Mouse (Mus musculus) inflammation-experienced regulatory T-cells, adult 16 weeks (primary cell): ENCODE results near the gene Fkbp2. TPM values are rescaled to one million over a fixed set of nuclear protein-coding genes. Genes with fewer than 3 reads are reported as not detected.

Source experiments
- polyA plus RNA-seq: library from polyadenylated mRNA; unstranded; fragments of 100-300 nt; shearing (Covaris generic); gene quantifications from one replicate; pipeline ENCODE4 v1.2.1, GENCODE M21; 2017

The Fkbp2 gene
- 57.9 TPM for polyA plus RNA-seq

DNA sequence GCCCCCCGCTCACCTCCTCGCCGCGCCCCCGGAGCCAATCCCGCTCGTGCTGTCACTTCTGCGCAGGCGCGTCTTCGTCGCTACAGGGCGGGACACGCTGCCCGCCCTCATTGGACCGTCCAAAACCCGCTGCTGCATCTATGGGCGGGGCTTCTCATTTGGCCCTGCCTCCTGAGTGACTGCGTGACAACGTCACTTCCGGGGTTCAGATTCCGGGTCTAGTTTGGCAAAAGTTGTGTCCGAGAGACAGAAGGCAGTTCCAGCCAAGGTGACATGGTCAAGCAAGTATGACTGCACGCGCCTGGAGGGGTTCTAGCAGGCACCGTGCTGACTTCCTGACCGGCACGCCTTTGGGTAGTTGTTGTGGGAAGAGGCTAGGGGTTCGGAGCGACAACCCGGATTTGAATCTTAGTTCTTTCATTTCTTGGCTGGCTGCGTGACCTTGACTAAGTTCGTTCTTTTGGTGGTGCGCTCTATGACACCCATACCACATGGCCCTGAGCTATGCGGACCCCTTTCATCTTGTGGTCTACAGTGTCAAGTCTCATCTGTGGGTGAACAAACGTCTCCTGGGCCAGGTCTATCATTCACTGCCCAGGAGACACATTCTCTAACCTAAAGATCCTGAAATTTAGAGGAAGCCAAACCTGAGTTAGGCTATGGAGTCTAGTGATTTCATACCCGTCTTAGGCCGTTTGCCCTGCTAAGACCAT is at the start of gene Fkbp2:
Gene Fkbp2, minus strand, starts transcription at position 121 of the 713 bp plus-strand sequence.

DNA sequence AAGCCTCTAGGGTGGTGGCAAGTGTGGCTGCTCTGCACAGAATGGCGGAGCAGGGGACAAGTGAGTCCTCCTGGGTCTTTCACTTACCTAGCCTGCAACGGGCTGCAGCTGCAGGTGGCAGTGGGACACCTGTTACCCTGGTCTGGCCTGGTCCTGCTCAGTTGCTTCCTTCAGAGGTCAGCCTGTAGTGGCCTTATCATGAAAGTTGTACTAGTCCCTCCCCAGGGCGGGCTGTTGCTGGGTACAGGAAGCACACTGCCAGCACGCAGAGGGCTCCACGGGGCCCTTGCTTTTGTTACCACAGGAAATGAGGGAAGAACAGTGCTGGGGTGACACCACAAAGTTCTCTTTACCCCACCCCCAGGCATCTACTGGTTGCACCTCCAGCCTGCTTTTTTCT is 38.9 kb upstream of the Fkbp2 start, which contains the start of gene Fermt3:
Gene Fermt3, minus strand, starts transcription at position 279 of the 400 bp plus-strand sequence.

DNA sequence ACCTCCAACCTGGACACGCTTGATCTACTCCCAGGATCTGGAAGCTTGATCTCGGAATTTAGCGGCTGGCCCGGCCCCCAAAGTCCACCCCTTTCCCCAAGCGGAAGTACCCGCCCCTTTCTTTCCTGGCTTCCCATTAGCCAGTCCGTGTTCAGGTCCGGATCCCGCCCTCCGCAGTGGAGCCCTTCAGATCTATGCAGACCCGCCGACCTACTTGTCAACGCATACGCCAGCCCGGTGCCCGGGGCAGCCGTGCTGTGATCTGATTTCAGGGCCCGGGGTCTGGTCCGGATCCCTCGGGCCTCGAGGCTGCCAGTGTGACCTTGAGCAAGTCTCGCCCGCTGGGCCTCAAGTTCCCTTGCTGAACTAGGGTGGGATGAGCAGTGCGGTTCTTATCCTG is 15.7 kb upstream of the Fkbp2 start, which contains the start of the genes Nudt22 and Trpt1:
Gene Nudt22, minus strand, starts transcription at position 112 of the 400 bp plus-strand sequence.
Gene Trpt1, plus strand, starts transcription at position 126 of the 400 bp plus-strand sequence.

DNA sequence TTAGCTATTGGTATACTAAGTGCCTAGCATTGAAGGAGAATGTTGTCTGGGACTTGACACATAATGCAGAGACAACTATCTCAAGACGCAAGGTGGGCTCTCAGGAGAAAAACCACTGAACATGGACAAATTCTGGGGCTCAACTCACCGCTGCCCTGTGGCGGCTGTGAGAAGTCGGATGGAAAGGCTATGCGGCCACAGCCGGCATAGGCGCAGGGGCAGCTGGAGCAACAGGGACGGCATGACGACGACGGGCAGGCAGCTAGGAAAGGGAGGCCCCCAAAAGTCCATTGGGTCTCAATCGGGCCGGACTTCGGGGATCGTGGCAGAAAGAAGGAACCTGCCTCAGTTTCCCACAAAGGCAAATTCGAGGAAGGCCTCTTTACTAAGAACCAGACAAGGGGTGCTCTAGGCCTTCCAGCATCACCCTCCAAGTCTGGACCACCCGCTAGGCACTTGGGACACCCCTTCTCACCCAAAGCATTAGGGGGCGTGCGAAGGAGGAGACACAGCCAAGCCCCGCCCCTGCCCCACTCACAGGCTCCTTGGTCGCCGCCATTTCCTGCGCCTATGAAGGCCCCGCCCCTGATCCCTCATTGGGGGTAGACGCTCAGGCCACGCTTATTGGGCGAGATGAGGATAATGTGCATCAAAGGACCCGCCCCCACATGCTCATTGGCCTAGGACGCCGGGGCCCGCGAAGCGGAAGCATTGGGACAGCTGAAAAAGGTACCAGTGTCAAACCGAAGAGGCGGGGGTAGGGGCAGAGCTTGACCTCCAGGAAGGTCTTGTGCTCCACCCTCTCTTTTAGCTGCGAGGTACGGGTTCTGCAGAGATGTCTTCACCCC is 11.9 kb upstream of the Fkbp2 start, which contains the start of gene Dnajc4:
Gene Dnajc4, minus strand, starts transcription at position 562 of the 848 bp plus-strand sequence.

DNA sequence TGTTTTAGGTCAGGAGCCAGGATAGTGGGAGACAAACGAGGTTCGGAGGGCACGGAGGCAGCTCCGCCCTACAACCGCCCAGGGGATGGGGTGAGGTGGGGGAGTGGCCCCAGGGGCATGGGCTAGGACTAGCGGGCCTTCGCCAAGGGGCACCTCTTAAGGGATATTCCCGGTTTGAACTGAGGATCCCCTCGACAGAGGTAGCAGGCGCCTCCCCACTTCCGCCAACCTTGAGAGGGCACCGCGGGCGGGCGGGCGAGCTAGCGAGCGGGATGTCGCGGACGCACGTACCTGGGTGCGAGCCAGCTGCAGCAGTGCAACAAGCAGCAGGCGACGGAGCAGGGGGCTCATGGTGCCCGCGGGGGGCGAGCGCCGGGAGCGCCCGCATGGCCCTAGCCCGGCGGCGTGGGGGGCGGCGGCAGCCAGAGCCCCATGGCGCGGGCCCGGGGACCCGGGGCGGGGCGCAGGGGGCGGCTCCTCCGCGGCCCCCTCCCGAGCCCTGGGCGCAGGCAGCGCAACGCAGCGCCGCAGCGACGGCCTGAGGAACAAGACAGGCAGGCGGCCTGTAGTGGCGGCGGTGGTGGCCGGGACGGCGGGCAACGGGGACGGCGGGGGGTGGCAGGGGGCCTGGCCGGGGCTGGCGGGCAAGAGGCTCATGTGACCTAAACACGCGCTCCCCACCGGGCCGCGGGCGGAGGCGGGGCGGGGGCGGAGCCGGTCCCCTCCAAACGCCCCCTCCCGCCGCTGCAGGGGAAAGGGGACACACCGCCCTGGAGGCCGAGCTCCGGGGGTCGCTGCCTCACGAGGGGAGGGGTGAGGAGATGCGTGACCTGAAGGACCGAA is 7.0 kb upstream of the Fkbp2 start, which contains the start of gene Vegfb:
Gene Vegfb, minus strand, starts transcription at position 591 of the 843 bp plus-strand sequence.

DNA sequence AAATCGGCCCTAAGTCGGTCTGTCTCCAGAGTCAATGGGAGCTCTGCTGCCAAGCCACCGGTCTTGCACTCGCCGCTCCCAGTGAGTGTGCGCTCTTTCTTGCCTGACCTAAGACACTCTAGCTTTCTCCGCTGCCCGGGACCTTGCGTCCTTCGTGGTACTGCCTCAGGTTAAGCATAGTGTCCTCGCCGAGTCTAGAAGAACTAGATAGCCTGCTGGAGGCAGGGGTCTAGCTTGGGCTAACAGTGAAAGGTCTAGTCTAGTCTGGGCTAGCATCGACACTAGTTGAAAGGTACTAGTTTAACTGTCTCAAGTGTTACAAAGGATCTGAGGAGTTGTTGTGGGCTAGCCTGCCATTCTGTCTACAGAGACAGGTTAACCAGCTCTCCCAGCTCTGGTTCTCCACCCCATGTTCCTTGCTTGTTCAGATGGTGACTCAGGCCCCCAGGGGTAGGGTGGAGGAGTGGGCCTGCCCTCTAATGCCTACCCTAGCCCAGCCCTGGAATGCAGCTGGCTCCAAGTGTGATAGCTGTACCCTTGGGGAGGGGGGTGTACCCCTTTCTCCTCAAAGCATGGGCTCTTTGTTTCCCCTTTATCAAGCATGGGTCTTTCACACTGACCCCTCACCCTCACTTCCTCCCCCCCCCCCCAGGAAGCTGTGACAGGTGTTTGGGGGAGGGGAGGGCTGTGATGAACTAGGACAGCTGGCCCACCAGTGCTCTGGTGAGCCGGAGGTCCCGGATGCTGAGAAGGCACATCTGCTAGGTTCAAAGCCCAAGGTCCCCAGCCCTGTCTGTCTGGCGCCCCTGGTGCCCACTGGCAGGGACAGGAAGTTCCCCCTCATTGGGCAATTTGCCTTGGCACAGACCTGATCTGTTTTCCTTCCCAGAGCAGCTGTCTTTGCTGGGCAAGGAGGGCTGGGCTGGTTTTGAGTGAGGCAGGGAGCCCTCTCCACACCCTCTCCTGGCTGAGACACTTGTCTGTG is 4.5 kb downstream of the Fkbp2 start, which contains the start of gene Plcb3:
Gene Plcb3, minus strand, starts transcription at position 934 of the 985 bp plus-strand sequence.

DNA sequence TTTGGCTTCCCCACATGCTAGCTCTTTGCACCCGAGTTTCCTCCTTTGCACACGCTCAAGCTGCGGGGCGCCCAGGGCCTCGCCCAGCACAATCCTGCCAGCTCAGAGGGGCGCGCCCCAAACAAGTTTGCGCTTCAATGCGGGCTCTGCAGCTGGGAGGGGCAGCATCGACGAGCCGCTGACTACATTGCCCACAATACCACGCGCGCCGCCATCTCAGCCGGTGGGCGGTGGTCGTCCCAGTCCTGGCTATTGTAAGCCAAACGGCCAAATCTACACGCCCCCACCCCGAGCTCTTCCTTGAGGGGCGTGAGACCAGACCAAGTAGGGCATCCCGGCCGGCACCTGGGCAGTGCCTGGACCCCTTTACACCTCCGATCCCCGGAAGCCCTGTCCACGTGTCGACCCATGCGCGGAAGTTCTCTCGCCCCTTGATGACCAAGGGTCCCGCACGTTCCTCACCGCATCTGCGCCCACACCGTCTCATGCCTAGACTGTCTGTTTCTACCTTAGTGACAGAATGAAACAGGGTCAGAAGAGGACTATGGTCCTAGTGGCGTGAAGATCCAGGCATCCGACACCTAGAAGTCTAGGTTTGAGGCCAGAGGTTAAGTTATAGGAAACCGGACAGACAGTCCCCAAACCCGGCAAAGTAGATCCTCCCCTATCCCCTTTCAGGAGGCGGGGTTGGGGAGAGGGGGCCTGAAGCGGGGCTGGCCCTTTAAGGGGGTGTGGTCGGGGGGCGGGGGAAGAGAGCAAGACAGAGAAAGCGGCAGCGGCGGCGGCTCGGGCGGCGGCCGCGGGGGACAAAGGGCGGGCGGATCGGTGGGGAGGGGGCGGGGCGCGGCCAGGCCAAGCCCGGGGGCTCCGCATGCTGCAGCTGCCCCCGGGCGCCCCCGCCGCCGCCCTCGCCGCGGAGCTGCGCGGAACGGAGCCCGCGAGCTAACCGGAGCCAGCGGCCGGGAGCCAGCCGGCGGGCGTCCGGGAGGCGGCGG is 5.8 kb downstream of the Fkbp2 start, which contains the start of gene Ppp1r14b:
Gene Ppp1r14b, plus strand, starts transcription at position 758 of the 995 bp plus-strand sequence.

DNA sequence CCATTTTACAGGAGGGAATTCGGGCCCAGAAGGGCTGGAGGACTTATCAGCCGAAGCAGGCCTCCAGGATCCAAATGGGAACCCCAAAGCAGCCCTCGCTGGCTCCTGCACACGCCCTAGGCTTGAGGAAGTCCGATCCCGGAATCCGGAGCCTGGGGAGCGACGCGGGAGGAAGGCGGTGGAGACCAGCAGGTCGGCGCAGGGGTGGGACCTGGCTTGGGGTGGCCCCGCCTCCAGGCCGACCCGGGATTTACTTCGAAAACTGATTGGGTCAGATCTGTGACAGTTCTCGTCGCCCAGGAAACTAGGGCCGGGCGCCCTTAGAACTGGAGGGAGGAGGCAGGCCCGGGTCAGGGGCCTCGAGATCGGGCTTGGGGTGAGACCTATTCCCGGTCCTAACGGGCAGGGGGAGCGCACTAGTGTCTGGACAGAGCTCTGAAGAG is 38.0 kb downstream of the Fkbp2 start, which contains the start of gene Gpr137:
Gene Gpr137, minus strand, starts transcription at position 232 of the 443 bp plus-strand sequence.

DNA sequence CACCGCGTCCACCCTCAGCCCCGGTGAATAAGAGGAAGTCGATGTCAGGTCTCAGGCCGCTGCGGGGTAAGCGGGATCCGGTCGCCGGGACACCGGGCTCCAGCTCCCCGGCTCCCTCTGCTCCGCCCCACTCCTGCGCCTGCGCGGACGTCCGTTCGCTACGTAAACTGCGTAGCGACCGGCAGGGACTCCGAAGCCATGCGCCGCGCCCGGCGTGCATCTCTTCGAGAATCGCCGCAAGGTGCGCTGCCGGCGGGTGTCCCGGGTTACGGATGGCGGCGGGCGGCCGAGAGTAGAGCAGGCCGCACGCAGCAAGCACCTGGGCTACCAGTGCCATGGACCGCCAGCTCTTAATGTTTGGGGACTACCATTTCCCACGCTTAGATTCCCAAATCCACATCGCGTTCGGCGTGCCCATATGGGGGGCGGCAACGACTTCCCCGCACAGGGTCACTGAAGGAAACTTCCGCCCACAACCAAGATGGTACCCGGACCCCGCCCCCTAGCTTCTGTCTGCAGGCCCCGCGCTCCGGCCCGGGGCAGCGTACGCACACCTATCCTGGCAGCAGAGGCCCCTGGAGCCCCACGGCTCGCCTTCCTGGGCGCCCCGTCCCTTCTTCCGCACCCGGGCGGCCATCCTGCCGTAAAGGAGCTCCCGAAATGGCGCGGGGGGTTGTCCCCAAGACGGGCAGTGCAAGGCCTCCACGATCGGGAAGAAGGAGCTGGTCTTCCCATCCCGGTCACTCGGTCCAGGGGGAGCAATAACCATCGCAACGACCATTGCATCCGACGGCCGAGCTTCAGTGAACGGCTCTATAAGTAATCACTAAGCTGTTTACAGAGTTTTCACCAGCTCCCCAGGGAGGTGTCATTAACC is 38.7 kb downstream of the Fkbp2 start, which contains the start of gene Bad:
Gene Bad, plus strand, starts transcription at position 490 of the 877 bp plus-strand sequence.

DNA sequence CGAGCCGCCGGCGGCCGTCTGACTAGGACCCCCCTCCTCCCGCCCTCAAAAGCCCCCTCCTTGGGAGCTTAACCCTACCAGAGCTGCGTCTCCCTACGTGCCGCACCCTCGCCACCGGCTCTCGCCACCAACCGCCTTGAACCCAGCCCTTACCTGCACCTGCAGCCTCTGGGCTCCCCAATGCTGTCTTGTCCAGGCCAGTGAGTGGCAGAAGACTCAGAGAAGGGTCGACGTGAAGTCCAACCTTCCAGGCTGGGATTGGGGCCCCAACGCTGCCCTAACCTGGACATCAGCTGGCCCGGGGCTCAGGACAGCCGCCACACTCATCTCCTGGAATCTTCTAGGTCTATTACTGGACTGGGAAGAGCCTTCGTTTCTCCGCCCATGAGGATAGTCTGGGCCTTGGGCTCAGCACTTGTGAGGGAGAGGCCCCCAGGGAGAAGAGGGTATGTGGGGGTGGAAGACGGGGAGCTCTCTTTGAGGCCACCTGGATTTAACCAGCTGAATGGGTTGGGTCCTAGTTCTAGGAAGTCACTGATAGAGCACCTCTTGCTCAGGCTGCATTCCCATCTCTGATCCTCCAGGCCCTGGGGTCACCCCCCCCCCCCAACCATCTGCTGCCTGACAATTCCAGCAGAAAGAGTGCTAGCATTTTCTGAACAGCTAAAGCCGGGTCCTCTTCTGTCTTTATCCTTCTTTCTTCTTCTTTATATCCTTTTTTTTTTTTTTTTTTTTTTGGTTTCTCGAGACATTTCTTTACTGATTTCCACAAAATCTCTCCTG is 45.9 kb downstream of the Fkbp2 start, which contains the start of gene Kcnk4:
Gene Kcnk4, minus strand, starts transcription at position 321 of the 783 bp plus-strand sequence.

Other genes with a start within 250 kb of the Fkbp2 start
- 53.0 TPM for gene Rps6ka4, start 139.9 kb downstream of the Fkbp2 start, polyA plus RNA-seq
- 68.9 TPM for gene Ccdc88b, start 122.3 kb downstream of the Fkbp2 start, polyA plus RNA-seq
- 181 TPM for gene Trmt112, start 70.8 kb downstream of the Fkbp2 start, polyA plus RNA-seq
- 258 TPM for gene Prdx5, start 70.4 kb downstream of the Fkbp2 start, polyA plus RNA-seq
- 9.0 TPM for gene Esrra, start 58.7 kb downstream of the Fkbp2 start, polyA plus RNA-seq
- not detected for gene Catsperz, start 55.1 kb downstream of the Fkbp2 start, polyA plus RNA-seq
- not detected for gene Kcnk4, start 46.0 kb downstream of the Fkbp2 start, polyA plus RNA-seq
- gene Bad, start 38.6 kb downstream of the Fkbp2 start, polyA plus RNA-seq = 42.3 TPM
- gene Gpr137, start 38.0 kb downstream of the Fkbp2 start, polyA plus RNA-seq = 18.2 TPM
- gene Ppp1r14b, start 5.5 kb downstream of the Fkbp2 start, polyA plus RNA-seq = 32.1 TPM
- 15.8 TPM for gene Plcb3, start 4.0 kb downstream of the Fkbp2 start, polyA plus RNA-seq
- gene Vegfb, start 7.2 kb upstream of the Fkbp2 start, polyA plus RNA-seq = 2.1 TPM
- gene Dnajc4, start 12.1 kb upstream of the Fkbp2 start, polyA plus RNA-seq = 54.6 TPM
- gene Nudt22, start 15.6 kb upstream of the Fkbp2 start, polyA plus RNA-seq = 39.3 TPM
- gene Trpt1, start 15.6 kb upstream of the Fkbp2 start, polyA plus RNA-seq = 8.9 TPM
- gene Fermt3, start 39.0 kb upstream of the Fkbp2 start, polyA plus RNA-seq = 472 TPM
- 205 TPM for gene Stip1, start 59.5 kb upstream of the Fkbp2 start, polyA plus RNA-seq
- gene Macrod1, start 76.3 kb upstream of the Fkbp2 start, polyA plus RNA-seq = 3.3 TPM
- not detected for gene Flrt1, start 125.2 kb upstream of the Fkbp2 start, polyA plus RNA-seq
- 80.2 TPM for gene Otub1, start 225.8 kb upstream of the Fkbp2 start, polyA plus RNA-seq
- 485 TPM for gene Cox8a, start 237.1 kb upstream of the Fkbp2 start, polyA plus RNA-seq